Mouse (Mus musculus) midbrain, embryonic 10.5 days (tissue): ENCODE data around the gene Snx8. TPM values are rescaled to one million over a fixed set of nuclear protein-coding genes. Genes with fewer than 3 reads are reported as not detected.

Source experiments
- DNase-seq: peaks from one replicate; pipeline ENCODE4 v3.0.0-alpha.2; 2017; ENCODE audit warnings: low spot score
- H3K27ac ChIP-seq: fragments of 300-500 bp; sonication (generic); replicated peaks from 2 replicates; pipeline ENCODE4 v1.5.1; 2016; ENCODE audit warnings: mild to moderate bottlenecking
- H3K27me3 ChIP-seq: fragments of 300-500 bp; sonication (generic); 2 replicates; pipeline ENCODE4 v1.6.1; 2016; ENCODE audit warnings: low read depth, mild to moderate bottlenecking; ENCODE audit not compliant: poor library complexity, severe bottlenecking
- H3K36me3 ChIP-seq: fragments of 300-500 bp; sonication (generic); 2 replicates; pipeline ENCODE4 v1.6.1; 2016; ENCODE audit warnings: mild to moderate bottlenecking, moderate library complexity
- H3K4me1 ChIP-seq: fragments of 300-500 bp; sonication (generic); 2 replicates; pipeline ENCODE4 v1.6.1; 2016
- H3K4me3 ChIP-seq: fragments of 300-500 bp; sonication (generic); 2 replicates; pipeline ENCODE4 v1.5.1; 2016; ENCODE audit warnings: mild to moderate bottlenecking, moderate library complexity
- H3K9me3 ChIP-seq: fragments of 300-500 bp; sonication (generic); replicated peaks from 2 replicates; pipeline ENCODE4 v1.6.1; 2016; ENCODE audit warnings: mild to moderate bottlenecking
- WGBS: fragments of 180-500 bp; shearing (Covaris S2); methylation state at CpG from one replicate; pipeline ENCODE4 v1.1.7; 2016; 5-methylcytosine and 5-hydroxymethylcytosine counted together
- microRNA-seq: library from miRNA; unstranded; fragments of <30 nt; microRNA quantifications from one replicate; pipeline ENCODE4, GENCODE M21; 2017
- polyA plus RNA-seq: library from polyadenylated mRNA; unstranded; fragments of >200 nt; fragmentation: Nextera tagmentation; extraction: Ambion mirVana; gene quantifications from 2 replicates; pipeline ENCODE4 v1.2.1, GENCODE M21; 2016

The Snx8 gene
- polyA plus RNA-seq, 1 experiment from 2014 or later: 24.4 TPM

- no peak for DNase-seq
- WGBS: 90% methylated on average over 5 of the region's 5 CpGs
- Histone ChIP-seq H3K9me3 (no peaks in the 10 kb centered on the region), H3K4me1 (peaks cover 21% of the 10 kb centered on the region), H3K27me3 (no peaks in the 10 kb centered on the region), H3K27ac (no peak overlapping the region), H3K36me3 (peaks cover 46% of the 10 kb centered on the region), H3K4me3 (no peak overlapping the region)
Observed at GRCm38 (mm10) chr5:140324058-140324457, 65.0 kb downstream of the Snx8 start.

GRCm38 (mm10) chr5:140321756-140322575 lies 67.1 kb downstream of the Snx8 start:
- peak overlapping the region; percentile 97 for H3K27ac ChIP-seq
- H3K36me3 ChIP-seq: peaks cover 28% of the 10 kb centered on the region
- no peaks in the 10 kb centered on the region for H3K9me3 ChIP-seq
- H3K27me3 ChIP-seq: no peaks in the 10 kb centered on the region
- peak; percentile 22 for DNase-seq
- H3K4me1 ChIP-seq: peaks cover 26% of the 10 kb centered on the region
- peak overlapping the region; percentile 100 for H3K4me3 ChIP-seq
- WGBS: 2% methylated on average over 17 of the region's 17 CpGs

DNA sequence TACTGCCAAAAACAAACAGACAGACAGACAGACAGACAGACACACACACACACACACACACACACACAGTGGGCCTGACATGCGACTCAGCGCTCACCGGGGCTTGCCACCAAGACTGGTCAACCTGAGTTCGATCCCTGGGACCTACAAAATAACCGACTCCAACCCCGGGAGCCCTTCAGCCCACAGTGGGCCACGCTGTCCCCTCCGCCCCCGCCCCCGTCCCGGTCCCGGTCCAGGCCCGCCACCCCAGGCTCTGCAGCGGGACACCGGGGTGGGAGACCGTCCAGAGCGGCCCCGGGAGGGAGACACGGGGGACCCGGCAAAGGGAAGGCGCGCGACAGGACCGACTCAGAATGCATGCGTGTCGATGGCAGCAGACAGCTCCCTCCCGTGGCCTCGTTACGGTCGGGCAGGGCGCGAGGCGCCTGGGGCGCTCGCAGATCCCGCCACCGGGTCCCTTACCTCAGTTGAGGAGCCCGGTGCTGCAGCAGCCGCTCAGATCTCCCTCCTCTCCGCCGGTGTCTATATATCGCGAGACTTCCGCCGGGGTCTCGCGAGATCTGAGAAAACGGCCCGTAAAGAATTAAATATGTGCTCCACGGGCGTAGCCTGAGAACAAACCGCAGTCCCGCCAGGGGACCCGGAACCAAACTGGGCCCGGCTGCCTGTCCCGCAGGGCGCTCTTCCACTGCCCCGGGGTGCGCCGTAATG lies 67.9 kb downstream of the Snx8 start, which contains the start of the genes Mad1l1 and Nudt1:
Gene Mad1l1, minus strand, starts transcription at position 511 of the 714 bp plus-strand sequence.
Gene Nudt1, plus strand, starts transcription at position 615 of the 714 bp plus-strand sequence.
- Histone ChIP-seq H3K27ac (peak within 1 kb of the TSS; percentile 97), H3K9me3 (no peaks in the 10 kb centered on the region), H3K27me3 (no peaks in the 10 kb centered on the region), H3K4me1 (peaks cover 26% of the 10 kb centered on the region), H3K4me3 (peak within 1 kb of the TSS; percentile 100), H3K36me3 (peaks cover 22% of the 10 kb centered on the region)
- WGBS: 0% methylated on average over 60 of the region's 60 CpGs
- peak; percentile 91 for DNase-seq

DNA sequence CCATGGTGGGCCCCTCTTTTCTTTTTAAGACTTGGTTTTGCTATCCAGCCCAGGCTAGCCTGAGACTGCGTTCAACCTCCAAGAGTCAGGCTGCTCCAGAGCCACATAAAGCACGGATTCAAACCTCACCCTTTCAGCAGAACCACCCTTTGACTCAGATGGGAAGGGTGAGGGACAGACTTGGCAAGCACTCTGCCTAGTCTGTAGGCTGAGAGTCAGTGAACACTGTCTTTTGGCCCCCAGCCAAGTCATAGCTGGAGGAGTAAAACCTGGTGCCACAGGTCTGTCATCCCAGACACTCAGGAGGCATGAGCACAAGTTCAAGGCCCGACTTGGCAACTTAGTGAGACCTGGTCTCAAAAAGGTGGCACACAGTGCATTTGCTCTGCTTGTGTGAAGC lies 72.3 kb downstream of the Snx8 start:
- H3K36me3 ChIP-seq: peaks cover 43% of the 10 kb centered on the region
- H3K27ac ChIP-seq: no peak overlapping the region
- H3K4me1 ChIP-seq: peaks cover 26% of the 10 kb centered on the region
- no peak for DNase-seq
- no peaks in the 10 kb centered on the region for H3K9me3 ChIP-seq
- no peaks in the 10 kb centered on the region for H3K27me3 ChIP-seq
- no peak overlapping the region for H3K4me3 ChIP-seq
- WGBS: 87% methylated on average over 3 of the region's 3 CpGs

DNA sequence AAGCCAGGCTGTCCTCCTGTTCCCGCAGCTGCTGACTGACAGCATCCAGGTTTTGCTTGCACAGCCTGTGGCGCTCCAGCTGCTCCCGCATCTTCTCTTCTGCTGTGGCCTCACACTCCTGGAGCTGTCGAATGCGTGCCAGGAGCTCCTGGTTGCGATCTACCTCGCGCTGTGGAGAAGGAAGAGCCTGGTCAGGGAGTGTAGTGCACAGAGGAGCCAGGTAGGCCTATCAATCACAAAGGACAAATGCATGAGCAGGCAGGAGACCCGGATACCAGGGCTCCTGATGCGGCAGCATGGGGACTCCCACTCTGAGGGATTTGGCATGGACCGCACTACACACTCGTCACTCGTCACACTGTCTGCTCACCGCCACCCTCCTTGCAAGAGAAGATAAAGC lies 81.5 kb downstream of the Snx8 start:
- no peaks in the 10 kb centered on the region for H3K9me3 ChIP-seq
- peaks cover 100% of the 10 kb centered on the region for H3K36me3 ChIP-seq
- H3K27me3 ChIP-seq: no peaks in the 10 kb centered on the region
- no peaks in the 10 kb centered on the region for H3K4me1 ChIP-seq
- DNase-seq: no peak
- H3K27ac ChIP-seq: no peak overlapping the region
- WGBS: 92% methylated on average over 14 of the region's 14 CpGs
- no peak overlapping the region for H3K4me3 ChIP-seq

DNA sequence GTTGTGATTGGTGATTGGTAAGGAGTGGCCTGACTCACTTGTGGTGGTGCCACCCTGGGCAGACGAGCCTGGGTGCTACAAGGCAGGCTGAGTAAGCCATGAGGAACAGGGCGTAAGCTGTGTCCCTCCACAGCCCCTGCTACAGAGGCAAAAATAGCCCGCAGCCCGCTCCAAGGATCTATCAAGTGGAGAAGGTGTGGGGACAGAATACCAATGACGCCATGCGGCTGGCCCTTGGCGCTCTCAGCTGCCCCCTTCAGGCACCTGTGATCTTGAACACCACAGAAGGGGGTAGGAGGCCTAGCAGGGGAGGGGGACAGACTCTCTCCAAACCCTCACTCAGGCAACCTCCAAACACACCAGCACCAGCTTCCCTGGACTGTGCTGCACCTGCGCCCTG lies 83.0 kb downstream of the Snx8 start:
- Histone ChIP-seq H3K4me3 (no peak overlapping the region), H3K4me1 (no peaks in the 10 kb centered on the region), H3K36me3 (peaks cover 99% of the 10 kb centered on the region), H3K27me3 (no peaks in the 10 kb centered on the region), H3K9me3 (no peaks in the 10 kb centered on the region), H3K27ac (no peak overlapping the region)
- DNase-seq: no peak
- WGBS: 92% methylated on average over 8 of the region's 8 CpGs

DNA sequence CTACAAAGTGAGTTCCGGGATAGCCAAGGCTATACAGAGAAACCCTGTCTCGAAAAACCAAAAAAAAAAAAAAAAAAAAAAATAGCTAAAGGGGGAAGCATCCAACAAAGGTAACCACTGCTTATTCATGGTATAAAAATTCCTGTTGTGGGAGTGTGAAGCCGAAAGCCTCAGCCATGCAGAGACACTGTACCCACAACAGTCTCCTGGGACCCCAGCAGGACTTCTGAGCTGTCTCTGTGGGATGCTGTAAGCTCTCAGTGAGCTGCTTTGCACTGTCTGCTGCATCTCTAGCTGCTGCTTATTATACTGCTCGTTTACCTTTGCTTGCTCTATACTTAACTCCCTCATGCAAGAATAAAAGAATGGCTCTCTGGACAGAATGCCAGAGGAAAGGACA lies 90.8 kb downstream of the Snx8 start:
- H3K4me1 ChIP-seq: no peaks in the 10 kb centered on the region
- no peak overlapping the region for H3K4me3 ChIP-seq
- no peaks in the 10 kb centered on the region for H3K27me3 ChIP-seq
- WGBS: 88% methylated on average over 4 of the region's 4 CpGs
- no peaks in the 10 kb centered on the region for H3K9me3 ChIP-seq
- no peak for DNase-seq
- H3K36me3 ChIP-seq: peaks cover 90% of the 10 kb centered on the region
- no peak overlapping the region for H3K27ac ChIP-seq

- peaks cover 89% of the 10 kb centered on the region for H3K36me3 ChIP-seq
- H3K27ac ChIP-seq: no peak overlapping the region
- H3K9me3 ChIP-seq: no peaks in the 10 kb centered on the region
- 88% methylated on average over 1 of the region's 1 CpGs for WGBS
- peak; percentile 29 for DNase-seq
- H3K4me1 ChIP-seq: no peaks in the 10 kb centered on the region
- H3K4me3 ChIP-seq: no peak overlapping the region
- no peaks in the 10 kb centered on the region for H3K27me3 ChIP-seq
Observed at GRCm38 (mm10) chr5:140292152-140292551, 96.9 kb downstream of the Snx8 start.

Small RNA genes within 50 kb of the gene (microRNA-seq; reads per million reads assigned to microRNA genes)
- not detected for gene Mir7038

Other genes starting within 250 kb of the Snx8 start
- gene Mad1l1, start 67.7 kb downstream of the Snx8 start, polyA plus RNA-seq: 57.9 and 59.9 TPM in 2 replicates
- 54.9 and 58.6 TPM in 2 replicates for gene Nudt1, start 67.6 kb downstream of the Snx8 start, polyA plus RNA-seq
- 21.9 and 23.0 TPM in 2 replicates for gene Mrm2, start 57.4 kb downstream of the Snx8 start, polyA plus RNA-seq
- gene Eif3b, start 30.1 kb upstream of the Snx8 start, polyA plus RNA-seq: 145 and 153 TPM in 2 replicates
- not detected in 2 replicates for gene Gm4869, start 56.4 kb upstream of the Snx8 start, polyA plus RNA-seq
- 14.7 and 16.1 TPM in 2 replicates for gene Chst12, start 116.3 kb upstream of the Snx8 start, polyA plus RNA-seq
- 0.62 and 0.63 TPM in 2 replicates for gene Grifin, start 175.8 kb upstream of the Snx8 start, polyA plus RNA-seq
- gene Lfng, start 218.1 kb upstream of the Snx8 start, polyA plus RNA-seq: 43.7 and 50.8 TPM in 2 replicates